Comparison of ENCODE assay signal across 13 mouse cellular contexts in genomic region chr3:129937848-129938247, GRCm38 (mm10). TPM values are rescaled to one million over a fixed set of nuclear protein-coding genes. Genes with fewer than 3 reads are reported as not detected.
DNase-seq lines count a peak whose midpoint lies in the region; ATAC-seq lines count a peak whose summit lies in the region.
"Had no signal": no experiment of that assay in that cellular context is flagged by ENCODE, and none has a peak within 500 bp of the region (broad histone marks: within the 10 kb centered on the region; RNA-seq: fewer than 3 reads in every experiment).

No protein-coding gene starts in this region.

- no peak overlapping the region for H3K4me3 ChIP-seq in heart, embryonic 10.5 days
- no peak overlapping the region for H3K4me3 ChIP-seq in limb, embryonic 13.5 days
- no peak overlapping the region for H3K4me3 ChIP-seq in midbrain, embryonic 15.5 days
- no peak overlapping the region for H3K4me3 ChIP-seq in heart, embryonic 12.5 days
- H3K4me3 ChIP-seq: embryonic facial prominence, embryonic 15.5 days; heart, embryonic 15.5 days; midbrain, embryonic 10.5 days had no signal

- H3K27ac ChIP-seq in heart, embryonic 10.5 days, result no peak overlapping the region
- peak overlapping the region; percentile 63 for H3K27ac ChIP-seq in limb, embryonic 13.5 days
- no peak overlapping the region for H3K27ac ChIP-seq in midbrain, embryonic 15.5 days
- no peak overlapping the region for H3K27ac ChIP-seq in heart, embryonic 12.5 days (ENCODE audit: poor library complexity, severe bottlenecking)
- H3K27ac ChIP-seq: embryonic facial prominence, embryonic 15.5 days; heart, embryonic 15.5 days; midbrain, embryonic 10.5 days had no signal

- no peak overlapping the region for H3K9ac ChIP-seq in limb, embryonic 13.5 days
- no peak overlapping the region for H3K9ac ChIP-seq in midbrain, embryonic 15.5 days
- H3K9ac ChIP-seq in heart, embryonic 12.5 days, result no peak overlapping the region
- H3K9ac ChIP-seq: embryonic facial prominence, embryonic 15.5 days; heart, embryonic 15.5 days had no signal

- H3K4me2 ChIP-seq in limb, embryonic 13.5 days (replicated peaks), result peak overlapping the region; percentile 28
- H3K4me2 ChIP-seq in midbrain, embryonic 15.5 days, result no peak overlapping the region
- no peak overlapping the region for H3K4me2 ChIP-seq in heart, embryonic 12.5 days
- H3K4me2 ChIP-seq: embryonic facial prominence, embryonic 15.5 days; heart, embryonic 15.5 days had no signal

- H3K27me3 ChIP-seq in heart, embryonic 10.5 days (ENCODE audit: insufficient read depth, poor library complexity, severe bottlenecking), result no peaks in the 10 kb centered on the region
- no peaks in the 10 kb centered on the region for H3K27me3 ChIP-seq in limb, embryonic 13.5 days
- H3K27me3 ChIP-seq in midbrain, embryonic 15.5 days (replicated peaks), result no peaks in the 10 kb centered on the region
- H3K27me3 ChIP-seq in heart, embryonic 12.5 days (replicated peaks), result no peaks in the 10 kb centered on the region
- H3K27me3 ChIP-seq: embryonic facial prominence, embryonic 15.5 days; heart, embryonic 15.5 days had no signal

- peak; percentile 54; the same call in 1 of the 2 replicates for ATAC-seq in limb, embryonic 13.5 days (ENCODE audit: low FRiP score, low read depth)
- no peak for ATAC-seq in midbrain, embryonic 15.5 days (replicated peaks)
- ATAC-seq in heart, embryonic 12.5 days (ENCODE audit: insufficient number of reproducible peaks, low FRiP score), result no peak
- ATAC-seq: hindbrain, embryonic 16.5 days had no signal

- 58% methylated on average over 3 of the region's 3 CpGs for WGBS in heart, embryonic 10.5 days
- WGBS in limb, embryonic 13.5 days, result 23% methylated on average over 3 of the region's 3 CpGs
- 60% methylated on average over 3 of the region's 3 CpGs for WGBS in midbrain, embryonic 15.5 days
- WGBS in heart, embryonic 12.5 days, result 50% methylated on average over 3 of the region's 3 CpGs

- no peaks in the 10 kb centered on the region for H3K36me3 ChIP-seq in heart, embryonic 10.5 days
- no peaks in the 10 kb centered on the region for H3K36me3 ChIP-seq in limb, embryonic 13.5 days
- H3K36me3 ChIP-seq in midbrain, embryonic 15.5 days (replicated peaks), result no peaks in the 10 kb centered on the region
- H3K36me3 ChIP-seq in heart, embryonic 12.5 days, result no peaks in the 10 kb centered on the region
- H3K36me3 ChIP-seq: embryonic facial prominence, embryonic 15.5 days; heart, embryonic 15.5 days; midbrain, embryonic 10.5 days had no signal

- no peaks in the 10 kb centered on the region for H3K4me1 ChIP-seq in heart, embryonic 10.5 days
- peaks cover 14% of the 10 kb centered on the region for H3K4me1 ChIP-seq in limb, embryonic 13.5 days
- H3K4me1 ChIP-seq in midbrain, embryonic 15.5 days, result no peaks in the 10 kb centered on the region
- H3K4me1 ChIP-seq in heart, embryonic 12.5 days (replicated peaks), result no peaks in the 10 kb centered on the region
- H3K4me1 ChIP-seq: embryonic facial prominence, embryonic 15.5 days; heart, embryonic 15.5 days; midbrain, embryonic 10.5 days had no signal

- peak; percentile 8 for DNase-seq in heart, postnatal 4 days
- no peak for DNase-seq in heart, embryonic 10.5 days (ENCODE audit: low spot score)
- DNase-seq in 3T3-L1 (ENCODE audit: low read depth, low spot score), result peak; percentile 84
- DNase-seq in adrenal gland, adult 8-10 months, result peak; percentile 21
- DNase-seq in left cerebral cortex, adult 9 months (ENCODE audit: low spot score in 2 of 2), result no peak
- DNase-seq: cerebellum, adult 9-11 months had no signal

- no peaks in the 10 kb centered on the region for H3K9me3 ChIP-seq in heart, embryonic 10.5 days
- H3K9me3 ChIP-seq in limb, embryonic 13.5 days, result no peaks in the 10 kb centered on the region
- H3K9me3 ChIP-seq in midbrain, embryonic 15.5 days, result no peaks in the 10 kb centered on the region
- H3K9me3 ChIP-seq in heart, embryonic 12.5 days (replicated peaks), result no peaks in the 10 kb centered on the region
- H3K9me3 ChIP-seq: embryonic facial prominence, embryonic 15.5 days; heart, embryonic 15.5 days; midbrain, embryonic 10.5 days had no signal

RNA-seq across cellular contexts. Expression of gene Mcub, which starts 32.2 kb away (rescaled TPM):
- 1 to 10 TPM; 1.1 to 1.4 TPM for total RNA-seq in heart, postnatal 4 days (2021)
- 3.9 and 6.0 TPM in 2 replicates for polyA plus RNA-seq in heart, embryonic 10.5 days (2016; fragmentation: Nextera tagmentation; extraction: Ambion mirVana)
- total RNA-seq in adrenal gland, adult 8-10 months (2022), result 10 to 100 TPM; 10.2 to 20.6 (median 11.2) TPM
- polyA plus RNA-seq in limb, embryonic 13.5 days (2015; fragmentation: Nextera tagmentation; extraction: Ambion mirVana), result 6.9 and 8.3 TPM in 2 replicates
- 3.9 and 6.3 TPM in 2 replicates for polyA plus RNA-seq in midbrain, embryonic 15.5 days (2015; fragmentation: Nextera tagmentation; extraction: Ambion mirVana)
- 3.5 and 3.6 TPM in 2 replicates for polyA plus RNA-seq in heart, embryonic 12.5 days (2016; fragmentation: Nextera tagmentation; extraction: Ambion mirVana)

RNA-seq across cellular contexts. Expression of gene Casp6, which starts 36.6 kb away (rescaled TPM):
- total RNA-seq in heart, postnatal 4 days (2021), result 10 to 100 TPM; 22.2 to 23.7 TPM
- polyA plus RNA-seq in heart, embryonic 10.5 days (2016; fragmentation: Nextera tagmentation; extraction: Ambion mirVana), result 78.4 and 99.8 TPM in 2 replicates
- total RNA-seq in adrenal gland, adult 8-10 months (2022), result 10 to 100 TPM; 42.7 to 54.2 (median 47.8) TPM
- 90.6 and 91.5 TPM in 2 replicates for polyA plus RNA-seq in limb, embryonic 13.5 days (2015; fragmentation: Nextera tagmentation; extraction: Ambion mirVana)
- polyA plus RNA-seq in midbrain, embryonic 15.5 days (2015; fragmentation: Nextera tagmentation; extraction: Ambion mirVana), result 20.1 and 22.1 TPM in 2 replicates
- 74.8 and 83.4 TPM in 2 replicates for polyA plus RNA-seq in heart, embryonic 12.5 days (2016; fragmentation: Nextera tagmentation; extraction: Ambion mirVana)

RNA-seq across cellular contexts. Expression of gene Pla2g12a, which starts 59.4 kb away (rescaled TPM):
- 10 to 100 TPM; 22.6 to 26.5 TPM for total RNA-seq in heart, postnatal 4 days (2021)
- 53.3 and 64.1 TPM in 2 replicates for polyA plus RNA-seq in heart, embryonic 10.5 days (2016; fragmentation: Nextera tagmentation; extraction: Ambion mirVana)
- total RNA-seq in adrenal gland, adult 8-10 months (2022), result 10 to 100 TPM; 38.3 to 48.4 (median 42.9) TPM
- polyA plus RNA-seq in limb, embryonic 13.5 days (2015; fragmentation: Nextera tagmentation; extraction: Ambion mirVana), result 21.3 and 22.0 TPM in 2 replicates
- 36.7 and 37.4 TPM in 2 replicates for polyA plus RNA-seq in midbrain, embryonic 15.5 days (2015; fragmentation: Nextera tagmentation; extraction: Ambion mirVana)
- polyA plus RNA-seq in heart, embryonic 12.5 days (2016; fragmentation: Nextera tagmentation; extraction: Ambion mirVana), result 63.3 and 66.1 TPM in 2 replicates

Comparison
In these comparisons a context has a peak if more than half of its experiments do, and no peak if none do; other contexts are left out.
1. DNase-seq: peak in heart, postnatal 4 days (single experiment), 3T3-L1 (single experiment) and adrenal gland, adult 8-10 months (single experiment); none in heart, embryonic 10.5 days (single experiment) and left cerebral cortex, adult 9 months (0 of 2).